Mouse (Mus musculus) kidney, embryonic 15.5 days (tissue): ENCODE measurements at regions not wholly inside any gene's neighbourhood (a gene's known extent, or its start where the extent isn't known, plus 50 kb on each side); places are given as distances from the start of the nearest gene placed in this dataset.

ENCODE experiments used
- ATAC-seq: fragments of 200-750 bp; cut with Nextera tagmentation; replicated peaks from 2 replicates; pipeline ENCODE4 v1.8.0; 2017; ENCODE audit warnings: moderate TSS enrichment; ENCODE audit not compliant: low FRiP score
- H3K27ac ChIP-seq: fragments of 300-500 bp; sonication (generic); 2 replicates; pipeline ENCODE4 v1.5.1; 2015; ENCODE audit warnings: mild to moderate bottlenecking, inconsistent platforms
- H3K27me3 ChIP-seq: fragments of 300-500 bp; sonication (generic); 2 replicates; pipeline ENCODE4 v1.6.1; 2015; ENCODE audit warnings: inconsistent platforms
- H3K36me3 ChIP-seq: fragments of 300-500 bp; sonication (generic); 2 replicates; pipeline ENCODE4 v1.6.1; 2015; ENCODE audit warnings: inconsistent platforms
- H3K4me1 ChIP-seq: fragments of 300-500 bp; sonication (generic); 2 replicates; pipeline ENCODE4 v1.6.1; 2015; ENCODE audit warnings: inconsistent platforms
- H3K4me2 ChIP-seq: fragments of 300-500 bp; sonication (generic); 2 replicates; pipeline ENCODE4 v1.6.1; 2015; ENCODE audit warnings: moderate library complexity, mild to moderate bottlenecking, inconsistent platforms
- H3K4me3 ChIP-seq: fragments of 300-500 bp; sonication (generic); replicated peaks from 2 replicates; pipeline ENCODE4 v1.5.1; 2015; ENCODE audit warnings: mild to moderate bottlenecking, inconsistent platforms
- H3K9ac ChIP-seq: fragments of 300-500 bp; sonication (generic); 2 replicates; pipeline ENCODE4 v1.6.1; 2015; ENCODE audit warnings: mild to moderate bottlenecking, inconsistent platforms
- H3K9me3 ChIP-seq: fragments of 300-500 bp; sonication (generic); replicated peaks from 2 replicates; pipeline ENCODE4 v1.6.1; 2016; ENCODE audit warnings: inconsistent platforms
- WGBS: fragments of 180-500 bp; shearing (Covaris S2); methylation state at CpG from one replicate; pipeline ENCODE4 v1.1.7; 2015; ENCODE audit warnings: mixed read lengths; 5-methylcytosine and 5-hydroxymethylcytosine counted together

DNA sequence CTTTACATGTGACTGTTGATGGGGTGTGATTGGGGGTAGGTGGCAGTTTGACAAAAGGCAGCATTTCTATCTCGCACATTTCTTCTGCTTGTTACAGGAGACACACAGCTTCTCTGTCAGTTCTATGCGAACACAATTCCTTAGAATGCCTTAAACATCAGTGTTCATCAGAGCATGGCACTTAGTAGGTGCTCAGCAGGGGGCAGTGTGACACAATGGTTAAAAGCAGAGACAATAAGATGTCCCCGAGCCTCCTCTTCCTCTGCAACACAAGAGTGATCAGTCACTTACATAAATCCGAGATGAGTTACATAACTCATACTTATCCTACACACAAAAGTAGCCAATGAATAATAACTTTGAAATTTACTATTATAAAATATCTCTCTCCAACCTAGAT lies 688.1 kb downstream of the Gm826 start:
- Histone ChIP-seq H3K4me3 (no peak overlapping the region), H3K4me1 (0 out of 2 replicates have a peak, but pooled peaks cover 3% of the 10 kb centered on the region), H3K9ac (no peak overlapping the region), H3K4me2 (no peak overlapping the region), H3K9me3 (no peaks in the 10 kb centered on the region), H3K27me3 (no peaks in the 10 kb centered on the region), H3K36me3 (no peaks in the 10 kb centered on the region), H3K27ac (no peak overlapping the region)
- ATAC-seq: no peak
- 46% methylated on average over 4 of the region's 4 CpGs for WGBS

DNA sequence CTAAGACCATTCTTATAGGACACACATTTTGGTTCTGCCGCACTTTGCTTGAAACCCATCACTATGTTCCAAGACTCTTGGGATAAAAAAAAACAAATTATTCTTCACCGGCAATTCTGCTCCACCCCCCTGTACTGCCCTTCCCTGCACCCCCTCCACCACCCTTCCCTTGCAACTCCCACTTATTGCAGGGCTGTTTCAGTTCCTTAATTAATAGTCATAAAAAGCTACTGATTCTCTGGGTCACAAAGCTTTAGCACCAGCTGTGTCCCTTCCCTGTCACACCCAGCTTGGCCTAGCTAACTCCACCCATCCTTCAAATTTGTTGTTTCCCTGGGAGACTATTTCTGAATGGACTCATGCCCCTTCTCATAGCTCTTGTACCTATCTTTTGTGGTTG lies 687.4 kb downstream of the Gm826 start:
- 37% methylated on average over 2 of the region's 2 CpGs for WGBS
- H3K4me1 ChIP-seq: 0 out of 2 replicates have a peak, but pooled peaks cover 3% of the 10 kb centered on the region

DNA sequence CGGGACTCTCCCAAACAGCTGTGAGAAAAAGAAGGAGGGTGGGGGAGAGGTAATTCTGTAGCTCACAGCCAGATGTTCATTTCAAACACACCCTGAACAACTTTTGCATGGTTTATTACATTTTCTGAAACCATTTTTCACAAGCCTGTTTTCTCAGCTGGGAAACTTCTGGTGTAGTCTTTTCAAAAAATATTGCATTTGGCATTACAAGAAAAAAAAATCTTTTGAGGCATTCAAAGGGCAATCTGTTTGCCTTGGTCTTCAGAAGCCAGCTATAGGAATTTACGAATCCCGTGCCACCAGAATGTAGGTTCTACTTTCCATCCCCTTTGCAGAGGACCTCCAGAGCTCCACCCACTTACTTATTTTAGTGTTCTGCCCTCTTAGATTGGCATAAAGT lies 681.7 kb downstream of the Gm826 start:
- no peak overlapping the region for H3K9ac ChIP-seq
- no peaks in the 10 kb centered on the region for H3K4me1 ChIP-seq
- WGBS: 55% methylated on average over 3 of the region's 3 CpGs
- no peaks in the 10 kb centered on the region for H3K9me3 ChIP-seq
- ATAC-seq: no peak
- H3K4me3 ChIP-seq: no peak overlapping the region
- no peak overlapping the region for H3K4me2 ChIP-seq
- H3K27me3 ChIP-seq: no peaks in the 10 kb centered on the region
- H3K36me3 ChIP-seq: no peaks in the 10 kb centered on the region
- H3K27ac ChIP-seq: no peak overlapping the region

More for the DNA sequence above, 687.4 kb downstream of the Gm826 start:
- Histone ChIP-seq H3K36me3 (no peaks in the 10 kb centered on the region), H3K27me3 (no peaks in the 10 kb centered on the region), H3K27ac (no peak overlapping the region), H3K9ac (no peak overlapping the region), H3K4me3 (no peak overlapping the region), H3K9me3 (no peaks in the 10 kb centered on the region), H3K4me2 (no peak overlapping the region)
- 0 out of 2 replicates have a peak, but pooled peaks have one; percentile 33 for ATAC-seq

DNA sequence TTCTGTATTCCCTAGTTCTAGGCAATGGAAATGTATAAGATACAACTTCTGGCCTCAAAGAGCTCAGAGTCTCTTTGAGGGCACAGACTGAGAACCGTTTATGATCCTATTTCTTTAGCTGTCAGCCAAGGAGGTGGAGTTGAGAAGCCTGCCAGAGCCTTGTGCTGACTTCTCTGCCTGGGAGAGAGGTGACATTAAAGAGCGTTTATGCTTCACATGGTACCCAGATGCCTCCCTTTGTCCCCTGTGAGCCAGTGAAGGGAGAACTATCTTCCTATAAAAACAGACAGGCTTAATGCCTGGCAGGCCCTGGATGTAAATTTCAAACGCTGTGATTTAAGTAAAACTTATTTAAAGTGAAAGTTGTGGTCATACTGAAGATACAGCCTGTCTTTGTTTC lies 657.1 kb downstream of the Gm826 start:
- 16% methylated on average over 3 of the region's 3 CpGs for WGBS
- H3K4me3 ChIP-seq: no peak overlapping the region
- 0 out of 2 replicates have a peak, but pooled peaks cover 3% of the 10 kb centered on the region for H3K4me1 ChIP-seq
- no peak overlapping the region for H3K9ac ChIP-seq
- H3K36me3 ChIP-seq: no peaks in the 10 kb centered on the region
- H3K4me2 ChIP-seq: no peak overlapping the region
- peak; percentile 54; the same call in 1 of the 2 replicates for ATAC-seq
- H3K27ac ChIP-seq: no peak overlapping the region
- H3K9me3 ChIP-seq: no peaks in the 10 kb centered on the region
- H3K27me3 ChIP-seq: no peaks in the 10 kb centered on the region

DNA sequence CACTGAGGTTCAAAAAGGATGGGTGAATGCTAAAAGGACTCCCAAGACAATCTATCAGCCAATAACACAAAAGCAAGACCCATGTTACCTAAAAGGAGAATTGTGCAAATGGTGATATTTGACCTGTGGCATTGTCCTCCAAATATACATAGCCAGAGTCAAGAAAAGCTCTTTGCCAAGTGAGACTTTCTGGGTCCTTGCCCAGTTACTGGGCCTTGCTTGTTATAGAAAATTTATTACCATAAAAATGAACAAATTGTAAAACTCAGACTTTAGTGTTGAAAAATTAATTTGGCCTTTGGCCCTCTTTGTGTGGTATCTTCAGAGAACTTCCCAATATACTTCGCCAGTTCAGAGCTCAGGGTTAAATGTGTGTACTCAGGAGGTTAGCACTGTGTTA lies 653.3 kb downstream of the Gm826 start:
- WGBS: 61% methylated on average over 1 of the region's 1 CpGs

DNA sequence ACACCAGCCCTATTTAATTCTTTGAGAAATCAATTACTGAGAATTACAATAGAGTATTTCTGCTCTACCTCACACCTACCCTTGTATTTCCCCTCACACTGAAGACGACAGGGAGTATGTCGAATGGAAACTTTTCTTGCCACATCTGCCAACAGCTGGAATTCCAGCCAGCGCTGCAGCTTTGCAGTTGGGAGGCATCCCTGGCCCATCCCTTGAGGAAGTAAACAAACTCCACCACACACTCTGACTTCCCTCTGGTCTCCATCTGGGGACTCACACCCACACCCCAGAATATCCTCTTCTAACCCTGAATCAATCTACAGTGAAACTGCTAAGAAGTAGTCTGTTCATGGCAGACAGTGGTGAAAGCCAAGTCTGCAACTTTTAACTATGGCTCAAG lies 630.9 kb downstream of the Gm826 start:
- no peaks in the 10 kb centered on the region for H3K36me3 ChIP-seq
- no peaks in the 10 kb centered on the region for H3K27me3 ChIP-seq
- no peak for ATAC-seq
- H3K4me1 ChIP-seq: no peaks in the 10 kb centered on the region
- H3K9me3 ChIP-seq: 0 out of 2 replicates have a peak, but pooled peaks cover 4% of the 10 kb centered on the region
- H3K4me2 ChIP-seq: no peak overlapping the region
- H3K9ac ChIP-seq: no peak overlapping the region
- H3K27ac ChIP-seq: no peak overlapping the region
- 78% methylated on average over 3 of the region's 3 CpGs for WGBS
- no peak overlapping the region for H3K4me3 ChIP-seq

More for the DNA sequence above, 653.3 kb downstream of the Gm826 start:
- ATAC-seq: no peak
- Histone ChIP-seq H3K4me2 (no peak overlapping the region), H3K27ac (no peak overlapping the region), H3K4me1 (0 out of 2 replicates have a peak, but pooled peaks cover 3% of the 10 kb centered on the region), H3K27me3 (no peaks in the 10 kb centered on the region), H3K4me3 (no peak overlapping the region), H3K9ac (no peak overlapping the region), H3K9me3 (no peaks in the 10 kb centered on the region), H3K36me3 (no peaks in the 10 kb centered on the region)

DNA sequence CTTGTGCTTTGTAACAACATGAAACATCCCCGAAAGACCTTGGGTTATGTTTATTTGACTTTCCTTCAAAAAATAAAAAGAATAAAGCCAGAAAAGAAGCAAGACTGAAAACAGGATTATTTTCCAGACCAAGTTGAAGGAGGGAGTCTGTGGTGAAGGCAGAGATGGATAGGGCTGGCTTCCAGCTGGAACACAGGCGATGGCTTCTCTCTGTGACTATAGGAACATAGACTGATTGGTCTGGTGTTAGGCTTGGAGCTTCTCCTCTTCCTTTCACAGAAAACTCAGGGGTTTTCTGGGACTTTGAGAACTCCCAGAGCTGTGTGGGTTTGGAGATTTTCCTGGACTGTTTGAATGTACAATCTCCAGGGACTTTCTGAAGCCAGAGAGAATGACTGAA lies 625.8 kb downstream of the Gm826 start:
- Histone ChIP-seq H3K4me3 (no peak overlapping the region), H3K9me3 (no peaks in the 10 kb centered on the region), H3K9ac (no peak overlapping the region), H3K27ac (no peak overlapping the region), H3K36me3 (no peaks in the 10 kb centered on the region), H3K4me1 (no peaks in the 10 kb centered on the region), H3K27me3 (no peaks in the 10 kb centered on the region), H3K4me2 (no peak overlapping the region)
- WGBS: 64% methylated on average over 2 of the region's 2 CpGs
- no peak for ATAC-seq

DNA sequence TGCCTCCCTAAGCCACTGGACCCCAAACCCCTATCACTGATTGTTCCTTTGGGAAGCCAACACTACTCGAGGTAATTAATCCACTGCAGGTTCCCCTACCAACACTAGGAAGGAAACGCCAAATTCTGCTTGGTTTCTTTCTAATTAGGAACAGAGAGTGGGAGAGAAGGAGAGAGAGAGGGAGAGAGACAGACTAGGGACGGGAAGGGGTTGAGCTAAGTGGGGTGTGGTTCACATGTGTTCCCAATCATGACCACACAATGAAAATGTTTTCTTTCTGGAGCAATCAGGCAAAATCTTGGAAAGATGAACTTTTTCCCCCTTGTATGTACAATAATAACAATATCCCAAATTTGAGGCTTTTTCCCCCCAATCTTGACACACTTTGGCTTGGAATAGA lies 619.3 kb downstream of the Gm826 start:
- no peaks in the 10 kb centered on the region for H3K27me3 ChIP-seq
- ATAC-seq: no peak
- no peak overlapping the region for H3K4me3 ChIP-seq
- H3K9me3 ChIP-seq: no peaks in the 10 kb centered on the region
- H3K4me1 ChIP-seq: no peaks in the 10 kb centered on the region
- H3K27ac ChIP-seq: no peak overlapping the region
- H3K4me2 ChIP-seq: no peak overlapping the region
- WGBS: 55% methylated on average over 3 of the region's 3 CpGs
- no peak overlapping the region for H3K9ac ChIP-seq
- H3K36me3 ChIP-seq: no peaks in the 10 kb centered on the region

DNA sequence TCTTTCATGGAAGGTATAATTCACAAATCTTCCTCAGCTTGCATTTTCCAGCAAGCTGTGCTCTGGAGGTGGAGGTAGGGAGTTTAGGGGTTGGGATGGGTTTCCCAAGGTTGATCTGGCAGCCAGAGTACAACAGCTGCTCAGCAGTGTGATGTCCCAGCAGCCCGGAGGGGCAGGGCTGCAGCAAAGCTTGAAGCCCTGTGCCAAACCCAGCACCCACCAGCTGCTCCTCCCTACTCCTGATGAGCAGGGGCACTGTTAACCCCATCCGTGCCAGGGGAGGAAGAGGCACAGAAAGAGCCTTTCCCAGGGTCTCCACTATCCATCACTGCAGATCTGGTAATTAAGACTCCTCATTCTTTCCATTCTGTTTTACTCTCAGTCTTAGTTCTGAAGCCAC lies 615.2 kb downstream of the Gm826 start:
- Histone ChIP-seq H3K4me3 (no peak overlapping the region), H3K4me1 (no peaks in the 10 kb centered on the region), H3K27me3 (no peaks in the 10 kb centered on the region), H3K9me3 (no peaks in the 10 kb centered on the region), H3K27ac (no peak overlapping the region), H3K9ac (no peak overlapping the region), H3K36me3 (no peaks in the 10 kb centered on the region), H3K4me2 (no peak overlapping the region)
- ATAC-seq: no peak
- WGBS: 30% methylated on average over 2 of the region's 2 CpGs

DNA sequence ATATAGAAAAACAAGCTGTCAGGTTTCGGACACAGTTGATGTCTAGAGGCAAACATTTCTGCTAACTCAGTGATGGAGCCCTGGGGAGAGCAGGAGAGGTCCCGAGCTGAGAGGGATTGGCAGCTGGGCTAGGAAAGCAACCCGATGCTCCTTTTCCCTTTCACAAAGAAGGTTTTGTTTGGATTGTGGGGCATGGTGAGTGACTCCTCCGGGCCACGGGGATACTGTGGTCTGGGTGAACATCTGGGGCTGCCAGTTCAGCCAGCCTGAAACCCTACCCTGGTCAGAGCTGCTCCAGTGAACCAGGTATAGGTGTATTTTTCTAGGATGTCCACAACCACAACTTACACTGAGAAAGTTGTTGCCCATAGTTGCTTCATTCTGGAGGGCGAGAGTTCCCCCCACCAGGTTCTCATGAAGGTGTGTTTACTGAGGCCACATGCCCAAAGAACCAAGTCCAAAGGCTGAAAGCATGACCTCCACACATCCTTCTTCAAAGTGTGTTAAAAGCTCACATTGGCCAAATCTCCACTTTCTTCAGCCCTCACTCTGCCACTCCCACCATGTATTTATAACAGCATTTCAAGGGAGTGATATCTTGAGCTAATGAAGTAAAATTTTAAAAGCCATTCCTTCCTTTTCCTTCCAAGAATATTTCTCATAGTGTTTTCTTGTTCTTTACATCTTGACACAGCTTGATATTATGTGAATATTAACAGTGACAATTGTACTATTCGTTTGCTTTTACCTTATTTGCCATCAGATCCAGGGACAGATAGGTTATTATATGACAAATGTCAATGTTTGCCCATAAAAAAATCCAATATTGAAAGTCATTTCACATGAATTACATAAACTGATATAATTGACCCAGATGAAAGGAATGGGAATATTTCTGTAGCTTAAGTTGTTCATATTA lies 608.5 kb downstream of the Gm826 start:
- peak; percentile 77 for ATAC-seq
- no peak overlapping the region for H3K27ac ChIP-seq
- H3K4me3 ChIP-seq: no peak overlapping the region
- H3K9me3 ChIP-seq: no peaks in the 10 kb centered on the region
- H3K27me3 ChIP-seq: no peaks in the 10 kb centered on the region
- no peaks in the 10 kb centered on the region for H3K36me3 ChIP-seq
- H3K4me1 ChIP-seq: peaks cover 7% of the 10 kb centered on the region; the same call in 1 of the 2 replicates
- 31% methylated on average over 7 of the region's 7 CpGs for WGBS
- no peak overlapping the region for H3K4me2 ChIP-seq
- H3K9ac ChIP-seq: no peak overlapping the region

DNA sequence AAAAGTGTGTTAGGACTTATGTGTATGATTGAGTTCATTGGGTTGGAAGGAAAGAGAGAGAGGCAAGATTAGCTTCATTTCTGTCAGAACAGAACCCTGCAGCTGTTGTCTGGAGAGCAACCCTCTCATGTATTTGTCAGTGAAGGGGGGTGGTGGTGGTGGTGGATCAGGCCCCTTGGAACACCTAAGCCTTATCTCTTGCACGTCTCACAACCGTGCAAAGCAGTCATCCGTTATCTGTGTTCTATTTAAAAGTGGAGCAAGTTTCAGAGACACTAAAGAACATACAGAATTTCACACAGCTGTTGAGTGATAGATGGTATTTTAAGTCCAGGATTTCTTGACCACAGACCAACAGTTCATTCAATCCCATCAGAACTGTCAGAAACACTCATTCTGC lies 604.7 kb downstream of the Gm826 start:
- H3K4me3 ChIP-seq: no peak overlapping the region
- no peak overlapping the region for H3K4me2 ChIP-seq
- H3K27ac ChIP-seq: no peak overlapping the region
- H3K27me3 ChIP-seq: no peaks in the 10 kb centered on the region
- H3K4me1 ChIP-seq: peaks cover 16% of the 10 kb centered on the region
- no peaks in the 10 kb centered on the region for H3K36me3 ChIP-seq
- no peak for ATAC-seq
- no peak overlapping the region for H3K9ac ChIP-seq
- WGBS: 81% methylated on average over 3 of the region's 3 CpGs
- H3K9me3 ChIP-seq: no peaks in the 10 kb centered on the region

DNA sequence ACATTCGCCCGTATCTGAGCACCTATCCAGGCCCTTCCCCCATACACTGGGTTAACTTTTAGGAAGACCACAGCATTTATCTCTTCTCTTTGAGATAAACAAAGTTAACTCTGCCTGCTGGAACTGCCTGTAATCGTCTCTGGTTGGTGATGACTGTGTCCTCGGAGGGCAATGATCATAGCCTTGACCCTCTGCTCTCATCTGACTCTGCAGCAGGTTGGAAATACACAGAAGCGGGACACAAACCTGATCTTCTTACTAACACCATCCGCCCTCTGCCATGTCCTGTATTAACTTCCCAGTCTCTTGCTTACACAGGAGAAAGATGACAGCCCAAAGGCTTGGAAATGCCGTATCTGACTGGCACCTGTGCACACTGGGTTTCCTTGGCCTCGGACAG lies 603.7 kb downstream of the Gm826 start:
- no peak overlapping the region for H3K4me2 ChIP-seq
- no peak overlapping the region for H3K27ac ChIP-seq
- no peaks in the 10 kb centered on the region for H3K27me3 ChIP-seq
- no peak overlapping the region for H3K9ac ChIP-seq
- H3K36me3 ChIP-seq: no peaks in the 10 kb centered on the region
- H3K4me3 ChIP-seq: no peak overlapping the region
- ATAC-seq: no peak
- H3K9me3 ChIP-seq: no peaks in the 10 kb centered on the region
- peaks cover 14% of the 10 kb centered on the region for H3K4me1 ChIP-seq
- 66% methylated on average over 8 of the region's 8 CpGs for WGBS
